Mouse (Mus musculus) kidney, postnatal 10 days (tissue): ENCODE measurements around the gene Gsto1.
"Not testable (repeated sequence)": the region's sequence is repeated elsewhere in the genome, so short reads cannot be mapped to it uniquely, and the experiment has no call there.

Experiments used
- DNase-seq: peaks from one replicate; pipeline ENCODE4 v3.0.0; 2021; ENCODE audit warnings: mixed read lengths

The Gsto1 gene

DNA sequence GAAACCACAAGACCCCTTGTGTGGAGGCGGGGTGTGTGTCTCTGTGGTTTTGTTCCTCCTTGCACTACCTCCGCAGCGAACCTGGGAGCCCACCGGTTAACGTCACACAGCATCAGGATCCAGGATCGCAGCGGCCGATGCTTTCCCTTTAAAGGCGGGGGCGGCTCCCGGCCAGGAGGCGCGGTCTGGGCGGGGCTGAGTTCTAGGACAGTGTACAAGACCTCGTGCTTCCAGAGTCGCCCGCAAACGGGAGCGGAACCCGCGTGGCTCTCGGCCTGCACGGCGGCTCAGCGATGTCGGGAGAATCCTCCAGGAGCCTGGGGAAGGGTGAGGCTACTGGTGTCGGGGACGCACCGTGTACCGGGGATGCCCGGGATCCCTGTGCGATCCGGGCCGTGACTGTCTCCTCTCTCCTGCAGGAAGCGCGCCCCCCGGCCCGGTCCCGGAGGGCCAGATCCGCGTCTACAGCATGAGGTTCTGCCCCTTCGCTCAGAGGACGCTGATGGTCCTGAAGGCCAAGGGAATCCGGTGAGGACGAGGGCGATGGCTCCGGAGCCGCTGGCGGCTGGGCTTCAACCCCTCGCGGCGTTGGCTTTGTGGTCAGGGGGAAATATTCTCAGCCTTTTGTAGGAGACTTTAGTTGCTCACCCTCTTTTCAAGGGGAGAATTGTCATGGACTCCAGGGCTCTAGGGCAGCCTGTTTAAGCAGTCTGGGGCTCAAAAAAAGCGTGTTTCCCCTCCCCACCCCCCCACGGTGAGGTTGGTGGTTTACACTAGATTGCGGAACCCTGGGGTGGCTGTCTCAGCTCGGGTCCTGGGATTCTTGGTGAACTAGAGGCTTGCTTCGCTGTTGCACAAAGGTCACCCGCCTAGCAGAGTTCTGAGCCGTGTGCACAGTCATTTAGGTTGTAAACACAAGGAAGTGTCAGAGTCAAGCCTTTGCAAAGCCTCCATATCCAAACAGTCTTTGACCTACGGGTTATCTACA is at the start of gene Gsto1:
TSS of gene Gsto1 (plus strand) at position 175 of the 988 bp plus-strand sequence.
- DNase-seq: peak; percentile 93

DNA sequence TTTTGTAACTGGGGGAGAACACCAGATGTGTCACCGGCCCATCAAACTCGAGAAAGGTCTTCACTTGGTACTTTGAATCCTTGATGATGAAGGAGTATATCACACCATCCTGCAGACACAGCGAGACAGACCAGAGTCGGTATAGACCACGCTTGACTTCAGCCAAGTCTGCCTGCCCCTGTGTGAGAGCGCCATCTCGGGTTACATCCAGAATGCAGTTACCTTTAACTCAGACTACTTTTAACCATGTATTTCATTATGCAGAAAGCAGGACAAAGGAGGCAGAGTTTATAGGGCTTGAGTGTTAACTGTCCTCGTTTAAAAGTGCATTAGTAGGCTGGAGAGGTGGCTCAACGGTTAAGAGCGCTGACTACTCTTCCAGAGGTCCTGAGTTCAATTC is 42.7 kb upstream of the Gsto1 start:
- no peak for DNase-seq

DNA sequence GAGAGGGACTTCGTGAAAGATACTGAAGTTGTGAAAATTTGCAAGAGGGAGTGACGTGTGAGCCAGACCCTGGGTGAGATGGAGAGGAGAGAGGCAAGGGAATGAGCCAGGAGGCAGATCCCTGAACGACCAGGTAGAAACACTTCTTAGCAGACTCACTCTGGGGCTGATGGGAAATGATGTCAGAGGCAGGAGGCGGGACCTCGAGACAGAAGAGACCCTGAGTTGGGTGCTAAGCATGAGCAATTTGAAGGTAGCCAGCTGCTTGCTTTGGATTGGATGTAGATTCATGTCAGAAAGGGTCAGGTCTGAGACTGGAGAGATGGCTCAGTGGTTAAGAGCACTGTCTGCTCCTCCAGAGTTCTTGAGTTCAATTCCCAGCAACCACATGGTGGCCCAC is 40.0 kb upstream of the Gsto1 start:
- no peak for DNase-seq

DNA sequence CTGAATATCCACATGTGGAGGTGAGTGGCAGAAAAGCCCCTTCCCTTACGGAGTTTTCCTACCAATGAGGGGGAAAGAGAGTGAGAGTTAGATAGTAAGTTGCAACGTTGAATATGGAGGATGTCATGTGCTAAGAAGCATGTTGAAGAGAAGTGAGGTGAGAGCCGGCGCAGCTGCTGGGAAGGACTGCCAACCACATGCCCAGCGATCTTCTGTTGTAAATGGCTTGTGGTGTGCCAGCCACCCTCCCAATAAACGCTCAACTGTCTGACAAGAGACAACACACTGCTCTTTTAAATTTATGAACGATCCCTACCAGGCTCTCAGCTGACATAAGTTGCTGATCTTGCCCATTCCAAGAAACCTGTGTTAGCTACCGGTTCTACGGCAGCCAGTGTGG is 37.1 kb upstream of the Gsto1 start:
- no peak for DNase-seq

DNA sequence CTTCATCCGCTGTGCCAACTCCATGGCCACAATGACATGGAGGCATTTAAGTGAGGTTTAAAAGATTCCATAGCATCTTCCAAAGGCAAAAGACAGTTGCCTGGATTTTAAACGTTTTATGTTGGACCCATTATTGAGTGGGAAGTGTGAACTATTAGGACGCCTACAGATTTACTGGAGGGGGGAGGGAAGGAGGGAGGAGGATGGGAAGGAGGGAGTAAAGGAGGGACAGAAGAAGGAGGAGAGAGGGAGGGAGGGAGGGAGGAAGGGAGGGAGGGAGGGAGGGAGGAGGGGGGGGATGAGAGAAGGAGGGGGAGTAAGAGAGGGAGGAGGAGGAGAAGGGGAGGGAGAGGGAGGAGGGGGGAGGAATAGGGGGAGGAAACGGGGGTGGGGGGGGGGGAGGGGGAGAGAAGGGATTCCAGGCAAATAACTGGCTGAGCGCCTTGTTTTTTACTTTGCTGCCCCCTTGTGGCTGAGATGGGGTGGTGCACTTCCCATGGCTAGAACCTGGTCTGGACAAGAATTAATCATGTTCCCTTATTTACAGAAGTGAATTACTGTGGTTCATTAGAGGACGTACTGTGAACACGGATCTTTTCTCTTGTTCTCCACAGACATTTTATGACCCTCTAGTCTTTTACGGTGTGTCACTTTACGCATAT is 33.8 kb upstream of the Gsto1 start:
- DNase-seq: peak; percentile 81

DNA sequence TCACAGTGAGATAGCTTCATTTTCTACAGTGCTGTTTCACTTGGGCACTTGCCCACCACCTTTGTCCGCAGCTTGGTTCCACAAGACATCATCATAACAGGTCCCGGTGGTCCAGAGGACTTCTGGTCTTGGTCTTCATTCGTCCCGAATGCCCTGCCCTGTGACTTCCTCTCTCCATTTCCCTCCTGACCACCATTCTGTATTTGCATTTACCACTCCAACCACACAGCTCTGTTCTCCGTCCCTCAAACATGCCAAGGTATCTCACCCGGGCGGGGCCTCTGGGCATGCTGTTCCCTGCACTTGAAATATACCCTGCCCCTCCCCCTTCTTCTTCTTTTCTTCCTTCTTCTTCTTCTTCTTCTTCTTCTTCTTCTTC is 33.3 kb upstream of the Gsto1 start:
- DNase-seq: no peak

DNA sequence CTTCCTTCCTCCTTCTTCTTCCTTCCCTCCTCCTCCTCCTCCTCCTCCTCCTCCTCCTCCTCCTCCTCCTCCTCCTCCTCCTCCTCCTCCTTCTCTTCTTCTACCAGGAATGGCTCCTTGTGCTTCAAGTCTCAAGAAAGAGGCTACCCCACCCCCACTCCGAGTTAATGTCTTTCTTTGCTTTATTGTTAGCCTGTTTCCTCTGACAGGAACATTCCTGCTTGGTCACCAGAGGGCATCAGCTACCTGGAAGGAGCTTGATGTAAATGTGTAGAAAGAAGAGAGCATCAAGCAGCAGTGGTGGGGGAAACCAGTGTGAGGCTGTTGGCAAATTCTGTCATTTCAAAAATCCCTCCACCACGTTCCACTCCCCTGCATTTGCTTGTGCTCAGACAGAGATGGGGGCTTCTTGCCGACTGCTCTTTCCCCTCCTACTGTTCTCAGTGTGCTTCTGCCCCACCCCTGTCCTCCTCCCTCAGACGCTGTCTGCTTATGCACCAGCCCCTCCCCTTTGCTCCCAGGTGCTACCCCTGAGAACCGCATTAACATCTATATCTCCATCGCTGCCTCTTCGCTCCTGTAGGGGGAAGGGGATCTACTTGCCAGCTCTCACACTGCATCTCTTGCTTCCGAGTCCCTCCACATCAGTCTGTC is 32.5 kb upstream of the Gsto1 start:
- peak; percentile 62 for DNase-seq

DNA sequence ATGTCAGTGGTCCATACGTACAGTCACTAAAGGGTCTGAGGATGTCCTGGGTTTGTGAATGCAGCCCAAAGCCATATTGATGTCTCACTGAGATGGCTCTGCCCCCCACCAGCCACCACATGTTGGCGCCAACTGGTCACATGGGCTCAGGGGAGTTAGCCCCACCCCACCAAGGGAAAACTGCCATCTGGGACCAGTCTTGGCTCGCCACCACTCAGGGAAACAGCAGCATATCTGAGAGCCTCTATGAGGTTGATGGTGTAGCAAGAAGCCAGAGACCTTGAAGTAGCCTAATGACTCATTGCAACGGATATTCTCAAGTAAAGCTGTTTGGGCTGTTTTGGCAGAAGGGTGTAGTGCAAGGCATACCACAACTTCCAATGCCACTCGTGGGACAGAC is 30.7 kb upstream of the Gsto1 start:
- DNase-seq: no peak

DNA sequence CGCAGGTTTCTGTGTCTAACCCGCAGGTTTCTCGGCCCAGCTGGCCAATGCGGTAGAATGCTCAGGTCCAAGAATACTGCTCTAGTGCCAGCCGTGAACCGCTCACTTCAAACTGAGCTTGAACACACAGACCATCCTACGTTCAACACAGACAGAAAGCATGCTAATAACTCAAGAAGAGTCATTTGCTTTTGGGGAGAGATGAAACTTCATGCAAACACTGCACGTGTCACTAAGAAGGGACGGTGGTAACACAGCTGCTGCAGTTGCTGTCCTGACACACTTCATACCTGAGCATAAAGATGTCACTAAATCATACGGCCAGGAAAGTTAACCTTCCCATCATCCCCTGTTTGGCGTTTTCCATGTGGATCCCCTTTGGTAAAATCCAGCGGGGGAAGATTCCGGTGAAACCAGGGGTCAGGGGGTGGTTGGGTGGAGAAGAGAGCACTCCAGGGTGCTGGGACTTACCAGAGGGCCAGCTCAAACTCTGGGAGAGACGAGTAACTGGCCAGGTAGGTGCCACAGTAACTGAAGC is 24.8 kb upstream of the Gsto1 start:
- no peak for DNase-seq

DNA sequence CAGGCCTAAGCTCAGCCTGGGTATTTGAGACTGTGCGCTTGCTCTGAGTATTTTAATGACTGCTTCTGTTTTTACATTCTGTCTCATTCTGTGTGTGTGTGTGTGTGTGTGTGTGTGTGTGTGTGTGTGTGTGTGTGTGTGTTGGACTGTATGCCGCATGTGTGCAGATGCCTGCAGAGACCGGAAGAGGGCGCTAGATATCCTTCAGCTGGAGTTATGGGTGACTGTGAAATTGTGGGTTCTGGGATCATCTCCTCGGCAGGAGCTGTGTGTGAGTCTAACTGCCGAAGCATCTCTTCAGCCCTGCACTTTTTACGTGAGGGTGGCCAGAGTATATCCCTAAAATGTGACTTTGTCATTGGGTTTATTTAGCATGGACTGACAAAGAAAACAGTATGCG is 23.7 kb upstream of the Gsto1 start:
- DNase-seq: no peak

DNA sequence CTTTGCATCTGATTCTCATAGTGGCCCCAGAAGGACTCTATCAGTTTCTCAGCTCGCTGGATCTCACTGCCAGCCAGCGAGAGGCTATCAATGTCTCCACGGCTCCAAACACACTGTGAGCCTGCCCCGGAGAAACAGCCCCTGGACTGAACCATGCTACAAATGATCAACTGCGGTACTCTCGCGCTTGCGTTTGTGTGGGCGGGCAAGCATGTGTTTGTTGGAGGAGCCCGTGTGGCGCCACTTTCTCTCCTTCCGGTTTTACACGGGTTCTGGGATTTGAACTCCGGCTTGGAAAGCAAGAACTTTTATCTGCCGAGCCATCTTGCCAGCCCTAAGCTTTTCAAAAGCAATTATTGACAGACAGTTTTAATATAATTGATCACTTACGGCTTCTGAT is 22.5 kb upstream of the Gsto1 start:
- DNase-seq: no peak

DNA sequence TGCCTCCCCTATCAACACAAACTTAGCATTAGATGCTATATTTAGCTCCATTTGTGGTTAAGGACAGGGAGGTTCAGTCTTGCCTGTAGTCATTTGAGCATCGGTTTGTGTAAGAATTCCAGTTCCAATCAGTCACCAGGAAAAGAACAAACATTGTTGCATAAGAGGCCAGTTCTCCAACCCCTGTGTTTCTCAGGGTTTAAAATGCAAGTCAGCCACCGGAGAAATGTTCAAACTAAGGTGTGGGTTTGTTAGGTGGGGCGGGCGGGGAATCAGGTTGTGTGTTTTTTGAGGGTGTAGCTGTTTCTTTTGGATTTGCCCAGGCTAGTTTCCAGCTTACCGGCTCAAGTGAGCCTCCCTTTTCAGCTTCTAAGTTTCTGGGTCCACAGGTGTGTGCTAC is 20.2 kb upstream of the Gsto1 start:
- DNase-seq: no peak

DNA sequence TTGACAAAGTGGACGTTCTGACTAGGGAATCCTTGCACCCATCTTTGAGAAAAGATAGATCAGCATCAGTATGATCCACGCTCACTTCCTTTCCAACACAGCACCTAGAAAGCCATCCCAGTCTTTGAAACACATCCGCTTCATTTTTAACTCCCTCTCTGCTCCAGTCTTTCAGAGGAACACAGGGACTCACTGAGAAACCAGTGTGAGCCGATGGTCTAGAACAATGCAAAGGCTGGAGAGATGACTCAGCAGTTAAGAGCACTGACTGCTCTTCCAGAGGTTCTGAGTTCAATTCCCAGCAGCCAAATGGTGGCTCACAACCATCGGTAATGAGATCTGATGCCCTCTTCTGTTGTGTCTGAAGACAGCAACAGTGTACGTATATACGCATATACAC is 19.0 kb upstream of the Gsto1 start:
- DNase-seq: no peak

DNA sequence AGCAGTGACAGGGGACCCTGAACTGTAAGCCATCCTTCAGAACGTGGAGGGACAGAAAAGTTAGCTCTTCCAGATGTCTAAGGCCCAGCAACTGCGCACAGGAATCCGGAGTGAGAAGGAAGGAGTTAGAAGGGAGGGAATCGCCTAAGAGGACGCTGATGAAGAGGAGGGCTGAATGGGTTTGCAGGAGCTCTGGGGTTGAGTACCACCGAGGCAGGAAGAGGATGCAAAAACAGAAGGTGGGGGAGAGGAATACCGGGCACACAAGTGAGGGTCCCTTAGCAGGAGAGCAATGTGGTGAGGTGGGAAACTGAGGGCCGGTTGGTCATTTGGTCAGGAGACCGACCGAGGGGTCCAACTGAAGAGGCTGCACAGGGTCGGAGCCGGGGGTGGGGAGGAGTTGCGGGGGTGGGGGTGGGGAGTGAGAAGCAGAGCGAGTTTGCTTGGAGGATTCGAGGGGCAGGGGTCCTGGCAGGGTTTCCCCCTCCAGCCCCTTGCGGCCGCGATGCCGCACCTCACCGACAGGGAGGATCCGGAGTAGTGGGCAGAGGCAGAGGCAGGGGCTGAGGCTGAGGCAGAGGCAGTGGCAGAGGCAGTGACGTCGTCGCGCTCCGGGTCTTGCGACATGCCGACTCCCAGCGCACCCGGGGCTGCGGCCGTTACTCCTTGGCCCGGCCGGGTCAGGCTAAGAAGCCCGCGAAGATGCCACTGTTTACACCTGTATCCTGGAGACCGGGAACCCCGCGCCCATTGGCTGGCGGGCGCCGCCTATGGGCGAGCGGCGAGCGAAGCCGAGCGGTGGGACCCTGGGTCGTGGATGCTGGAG is 17.9 kb upstream of the Gsto1 start:
- peak; percentile 69 for DNase-seq

DNA sequence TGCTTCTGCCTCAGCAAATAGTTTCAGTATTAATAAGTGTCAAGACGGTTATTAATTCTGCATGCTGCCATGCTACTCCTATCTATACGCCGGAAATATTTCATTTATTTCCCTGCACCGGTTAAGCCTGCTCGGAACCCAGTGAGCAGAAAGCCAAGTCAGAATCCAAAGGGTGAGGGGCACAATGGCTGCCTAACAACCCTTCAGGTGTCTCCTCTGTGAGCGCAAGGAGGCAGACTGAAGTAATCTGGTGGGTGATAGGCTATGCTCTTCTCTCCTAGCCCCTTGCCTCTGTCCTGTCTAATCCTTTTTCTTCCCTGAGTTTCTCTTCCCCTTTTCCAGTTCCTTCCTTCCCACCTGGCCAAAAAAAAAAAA is 17.3 kb upstream of the Gsto1 start:
- DNase-seq: no peak

DNA sequence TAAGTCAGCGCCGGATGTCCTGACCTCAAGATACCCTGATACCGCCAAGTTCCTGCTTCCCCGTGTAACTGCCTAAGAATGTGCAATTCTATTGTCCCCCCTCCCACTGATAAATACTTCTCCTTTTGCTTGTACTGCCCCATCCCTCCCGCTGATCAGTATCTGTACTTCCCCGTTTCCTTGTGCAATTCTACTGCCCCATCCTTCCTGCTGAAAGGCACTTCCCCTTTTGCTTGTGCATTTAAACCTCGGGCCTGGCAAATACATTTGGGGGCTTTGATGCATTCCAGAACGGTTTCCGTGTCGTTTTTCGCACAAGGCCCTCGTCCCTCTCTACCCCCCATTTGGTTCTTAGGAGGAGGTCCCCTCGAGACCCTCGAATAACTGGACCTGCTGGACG is 13.5 kb upstream of the Gsto1 start:
- DNase-seq: not testable (repeated sequence)

DNA sequence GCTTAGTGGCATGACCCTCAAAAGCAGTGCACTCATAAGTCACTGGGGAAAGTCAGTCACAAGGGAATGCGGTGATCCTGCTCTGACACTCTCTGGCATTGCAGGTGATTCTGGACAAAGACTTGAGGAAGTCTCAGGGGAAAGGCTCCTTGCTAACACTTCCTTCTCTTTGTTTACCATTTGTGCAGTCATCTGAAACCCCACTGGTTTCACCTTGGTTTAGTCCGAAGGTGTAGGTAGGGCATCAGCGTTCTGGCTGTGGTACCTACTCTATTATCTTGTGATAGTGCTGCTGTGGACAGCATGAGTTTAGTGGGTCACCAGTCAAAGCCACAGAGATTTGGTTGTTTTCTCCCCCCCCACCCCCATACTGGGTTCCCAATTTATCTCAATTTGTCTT is 5.0 kb upstream of the Gsto1 start:
- no peak for DNase-seq

DNA sequence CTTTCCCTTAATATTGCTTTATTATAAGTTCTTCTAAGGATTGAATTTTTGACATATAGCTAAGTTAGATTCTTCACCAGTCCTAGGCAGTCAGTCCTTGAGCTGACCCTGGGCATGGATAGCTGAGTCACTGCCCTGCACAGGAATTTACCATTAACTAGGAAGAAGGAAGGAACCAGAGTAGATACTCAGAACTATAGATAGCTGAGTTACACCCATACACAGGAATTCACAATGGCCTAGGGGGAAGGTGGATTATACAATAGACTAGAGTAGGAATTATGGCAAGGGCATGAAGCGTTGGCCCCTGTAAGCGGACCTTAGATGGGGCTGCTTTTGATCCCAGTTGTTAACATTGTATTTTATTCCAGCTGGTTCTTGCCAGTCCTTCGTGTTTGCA is 2.6 kb upstream of the Gsto1 start:
- not testable (repeated sequence) for DNase-seq

DNA sequence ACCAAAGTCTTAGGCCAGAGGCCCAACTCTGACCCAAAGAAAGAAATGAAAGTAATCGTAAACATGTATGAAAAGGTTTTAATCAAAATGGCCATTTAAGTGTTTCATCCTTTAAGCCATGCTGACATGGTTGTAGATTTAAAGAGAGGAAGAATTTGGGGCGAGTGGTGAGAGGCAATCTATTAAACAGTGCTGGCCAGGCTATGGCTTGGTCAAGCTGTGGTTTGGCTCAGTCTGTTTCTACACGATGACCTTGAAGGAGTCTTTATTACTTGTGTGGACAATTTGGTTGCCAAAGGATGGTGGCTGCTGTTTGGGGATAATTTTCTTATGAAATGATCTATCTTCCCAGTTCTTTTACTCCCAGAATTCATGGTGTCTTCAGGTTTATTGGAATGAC is 1.7 kb upstream of the Gsto1 start:
- DNase-seq: no peak

DNA sequence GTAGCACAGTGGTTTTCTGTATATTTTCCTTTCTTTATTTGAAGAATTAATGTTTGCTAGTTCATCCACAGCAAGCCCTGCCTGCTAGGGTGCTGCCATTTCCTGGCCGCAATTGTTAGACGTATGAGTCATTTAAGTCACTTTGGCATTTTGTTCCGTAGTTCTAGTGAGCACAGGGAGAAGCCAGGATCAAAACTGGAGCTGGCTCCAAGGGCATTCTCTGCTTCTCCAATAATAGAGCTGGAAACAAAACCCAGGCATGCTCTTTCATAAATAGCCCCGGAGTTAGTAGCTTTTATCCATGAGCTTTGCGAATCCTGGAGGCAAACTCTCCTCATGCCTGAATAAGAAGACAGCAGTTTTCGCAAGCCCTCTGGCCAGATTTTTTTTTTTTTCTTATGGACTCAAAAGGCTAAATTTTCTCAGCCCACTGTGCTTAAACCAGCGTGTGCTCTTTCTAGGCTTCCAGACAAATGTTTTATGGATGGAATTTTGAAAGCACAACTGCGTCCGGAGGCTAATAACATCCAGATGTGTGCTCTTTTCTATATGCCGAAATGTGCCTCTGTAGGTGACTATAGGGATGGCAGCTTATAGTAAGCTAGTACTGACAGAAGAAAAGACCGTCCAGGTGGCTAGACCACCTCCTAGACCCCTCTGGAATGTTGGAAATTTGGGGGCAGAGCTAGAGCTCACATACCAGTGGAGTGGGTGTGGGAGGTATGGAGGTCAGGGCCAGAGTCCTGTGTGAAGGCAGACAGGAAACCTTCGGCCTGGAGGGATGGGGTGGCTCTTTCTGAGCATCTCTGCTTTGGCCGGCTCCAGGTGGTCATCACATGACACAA is 597 bp upstream of the Gsto1 start:
- DNase-seq: no peak
